Mouse (Mus musculus) embryonic stem cell, embryonic (primary cell): ENCODE data around the gene Aff4.
"Not testable (repeated sequence)": the region's sequence is repeated elsewhere in the genome, so short reads cannot be mapped to it uniquely, and the experiment has no call there.

Source experiments
- CTCF ChIA-PET, 4 experiments: fragments of 300-600 bp in 2 of 4; fragments of 350-600 bp in 2 of 4; sonication (Branson Sonifier 250); formaldehyde crosslinking; loops; one replicate each; lab custom pipeline; 2022; ENCODE audit warnings: inconsistent platforms in 2 of 4; lab: Charles Lee
- POLR2A ChIA-PET, 4 experiments: fragments of 300-600 bp in 2 of 4; fragments of 350-600 bp in 2 of 4; sonication (Branson Sonifier 250); formaldehyde crosslinking; loops; one replicate each; lab custom pipeline; 2022; ENCODE audit warnings: antibody characterized with exemption in 4 of 4, inconsistent platforms in 1 of 4; lab: Charles Lee

The Aff4 gene

GRCm38 (mm10) chr11:53330325-53330724 is 20.3 kb upstream of the Aff4 start:
- ChIA-PET CTCF (interaction anchor here in 1 of 4 experiments (0.5 kb wide), 1 partner anchor 93 kb away, joined by 3 read pairs; no protein-coding TSS in a partner anchor), POLR2A (interaction anchor here in 3 of 4 experiments (0.5 to 4.8 kb wide), 10 partner anchors 11 to 345 kb away, joined by 3 to 70 read pairs (median 6); partner anchors contain the start of gene Hspa4 (in 2 of the 3))

DNA sequence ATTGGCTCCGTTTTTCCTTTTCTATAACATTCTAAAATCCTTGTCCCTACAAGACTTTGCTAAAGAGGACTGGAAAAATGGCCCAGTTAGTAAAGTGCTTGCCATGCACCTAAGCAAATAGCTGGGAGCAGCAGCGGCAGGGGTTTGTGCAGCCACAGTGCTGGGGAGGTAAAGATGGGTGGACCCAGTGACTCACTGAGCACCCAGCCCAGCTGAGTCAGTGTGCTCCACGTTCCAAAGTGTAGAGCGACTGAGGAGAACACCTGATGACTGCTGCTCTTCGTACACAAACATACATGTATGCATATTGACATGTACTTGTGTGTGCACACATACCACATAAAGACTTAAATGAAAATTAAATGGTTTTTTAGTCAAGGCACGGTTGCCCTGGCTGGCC is 19.5 kb upstream of the Aff4 start:
- POLR2A ChIA-PET: interaction anchor here in 3 of 4 experiments (0.5 to 5.9 kb wide), 19 partner anchors 7 to 116 kb away, joined by 3 to 75 read pairs (median 5); partner anchors contain the start of genes Hspa4 (in 2 of the 3) and Zcchc10 (in 1 of the 3)
- CTCF ChIA-PET: interaction anchor here in 1 of 4 experiments (0.9 kb wide), 1 partner anchor 113 kb away, joined by 3 read pairs; no protein-coding TSS in a partner anchor

GRCm38 (mm10) chr11:53332076-53332680 is 18.5 kb upstream of the Aff4 start:
- ChIA-PET POLR2A (interaction anchor here in 3 of 4 experiments (0.5 to 7.0 kb wide), 24 partner anchors 8 to 1090 kb away, joined by 3 to 76 read pairs (median 4); partner anchors contain the start of genes Hspa4 (in 2 of the 3) and Zcchc10 (in 2 of the 3)), CTCF (interaction anchor here in 1 of 4 experiments (0.9 kb wide), 1 partner anchor 112 kb away, joined by 3 read pairs; no protein-coding TSS in a partner anchor)

DNA sequence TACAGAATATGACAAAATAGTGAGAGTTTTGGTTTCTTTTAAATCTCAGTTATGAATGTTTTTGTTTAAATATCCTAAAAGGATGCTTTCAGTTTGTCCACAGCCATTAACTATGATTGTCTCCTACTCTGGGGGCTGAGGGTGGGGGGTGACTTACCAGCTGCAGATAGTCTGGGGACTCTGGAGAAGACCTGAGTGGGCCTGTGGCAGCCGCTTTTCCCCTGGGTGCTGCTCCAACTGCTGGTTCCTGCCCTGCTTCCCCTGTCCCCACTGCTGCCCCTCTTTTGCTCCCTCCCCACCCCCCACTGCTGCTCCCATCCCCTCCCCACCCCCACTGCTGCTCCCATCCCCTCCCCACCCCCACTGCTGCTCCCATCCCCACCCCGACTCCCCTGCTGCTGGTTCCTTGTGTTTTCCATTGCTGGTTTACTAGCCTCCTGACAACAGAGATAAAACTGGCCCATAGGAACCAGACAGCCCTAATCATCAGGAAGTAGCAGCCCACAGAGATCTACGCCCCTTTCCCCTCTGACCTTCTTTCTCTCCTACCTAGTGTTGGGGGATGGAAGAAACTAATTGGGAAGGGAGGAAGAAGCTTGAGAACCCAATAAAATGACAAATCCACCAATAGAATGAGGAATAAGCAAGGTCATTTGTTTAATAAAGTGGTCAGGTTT is 15.0 kb upstream of the Aff4 start:
- ChIA-PET CTCF (interaction anchor here in 3 of 4 experiments (0.7 to 1.2 kb wide), 4 partner anchors 16 to 121 kb away, joined by 3 to 11 read pairs (median 4); partner anchors contain the start of genes Gm10447 (in 1 of the 3) and Shroom1 (in 1 of the 3)), POLR2A (interaction anchor here (0.6 to 7.0 kb wide), 38 partner anchors 9 to 95 kb away, joined by 3 to 92 read pairs (median 4); partner anchors contain the start of genes Gdf9 (in 3 of the 4), Uqcrq (in 3 of the 4), Zcchc10 (in 3 of the 4) and Hspa4 (in 2 of the 4))

DNA sequence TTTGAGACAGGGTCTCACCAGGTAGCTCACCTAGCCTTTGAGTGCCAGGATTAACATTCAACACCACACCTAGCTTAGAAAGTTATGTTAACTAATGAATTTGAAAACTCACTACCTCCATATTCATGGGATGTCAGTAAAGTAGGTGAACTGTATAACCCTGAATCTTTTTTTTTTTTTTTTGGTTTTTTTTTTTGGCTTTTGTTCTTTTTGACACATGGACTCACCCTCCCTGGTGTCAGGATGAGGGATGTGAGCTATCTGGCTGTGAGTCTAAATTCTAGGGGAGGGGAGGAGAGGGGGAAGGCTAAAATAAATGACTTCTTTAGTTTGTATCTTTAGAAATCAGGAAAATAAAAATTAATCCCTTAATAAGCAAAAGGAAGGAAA is 14.5 kb upstream of the Aff4 start:
- POLR2A ChIA-PET: interaction anchor here (0.6 to 7.0 kb wide), 35 partner anchors 8 to 95 kb away, joined by 3 to 92 read pairs (median 4); partner anchors contain the start of genes Gdf9 (in 3 of the 4), Uqcrq (in 3 of the 4), Hspa4 (in 2 of the 4) and Zcchc10 (in 2 of the 4)

GRCm38 (mm10) chr11:53336924-53337323 is 13.7 kb upstream of the Aff4 start:
- ChIA-PET CTCF (interaction anchor here (0.6 to 1.3 kb wide), 9 partner anchors 9 to 1948 kb away, joined by 3 to 5 read pairs (median 3); partner anchors contain the start of gene Zcchc10 (in 1 of the 4)), POLR2A (interaction anchor here (0.6 to 7.0 kb wide), 27 partner anchors 7 to 94 kb away, joined by 3 to 92 read pairs (median 7); partner anchors contain the start of genes Gdf9 (in 2 of the 4), Hspa4 (in 2 of the 4), Uqcrq (in 2 of the 4) and Zcchc10 (in 2 of the 4))

More for the DNA sequence above, 14.5 kb upstream of the Aff4 start:
- CTCF ChIA-PET: interaction anchor here in 3 of 4 experiments (0.6 to 1.2 kb wide), 6 partner anchors 16 to 1948 kb away, joined by 3 to 11 read pairs (median 3); partner anchors contain the start of genes Gm10447 (in 1 of the 3) and Shroom1 (in 1 of the 3)

GRCm38 (mm10) chr11:53337684-53338083 is 12.9 kb upstream of the Aff4 start:
- ChIA-PET CTCF (interaction anchor here (0.6 to 1.3 kb wide), 8 partner anchors 9 to 1531 kb away, joined by 3 to 6 read pairs (median 4); partner anchors contain the start of gene Zcchc10 (in 1 of the 4)), POLR2A (interaction anchor here (0.7 to 7.0 kb wide), 24 partner anchors 9 to 597 kb away, joined by 3 to 92 read pairs (median 5); partner anchors contain the start of genes Gdf9 (in 2 of the 4), Uqcrq (in 2 of the 4), Zcchc10 (in 2 of the 4) and Hspa4 (in 1 of the 4))

DNA sequence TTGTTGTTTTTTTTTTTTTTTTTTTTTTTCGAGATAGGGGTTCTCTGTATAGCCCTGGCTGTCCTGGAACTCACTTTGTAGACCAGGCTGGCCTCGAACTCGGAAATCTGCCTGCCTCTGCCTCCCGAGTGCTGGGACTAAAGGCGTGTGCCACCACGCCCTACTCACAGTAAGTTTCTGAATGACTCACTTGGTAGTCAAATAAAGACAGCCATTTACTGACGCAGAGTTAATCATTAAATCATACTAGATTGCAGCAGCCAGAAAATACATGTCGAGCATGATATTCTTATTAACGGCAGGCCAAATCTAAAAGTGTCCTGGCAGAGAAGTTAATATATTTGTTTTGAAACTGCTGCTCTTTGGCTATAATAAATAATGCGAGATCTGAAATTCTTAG is 9.6 kb upstream of the Aff4 start:
- CTCF ChIA-PET: not testable (repeated sequence)

DNA sequence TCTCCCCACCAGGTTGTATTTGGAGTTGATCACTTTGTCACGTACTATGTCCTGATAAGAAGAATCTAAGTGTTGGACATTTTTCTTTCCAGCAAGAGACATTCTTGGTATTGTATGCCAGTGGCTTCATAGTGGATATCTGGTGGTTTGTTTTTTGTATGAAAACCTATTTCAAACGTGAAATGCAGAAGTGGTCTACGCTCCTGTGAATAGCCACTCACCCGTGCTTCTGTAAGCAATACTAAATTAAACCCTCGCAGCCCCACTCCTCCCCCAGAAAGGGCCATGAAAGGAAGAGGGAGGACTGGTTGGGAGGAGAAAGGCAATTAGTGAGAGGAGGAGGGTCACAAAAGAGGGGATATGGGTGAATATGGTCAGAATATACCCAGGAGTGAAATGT is 7.9 kb upstream of the Aff4 start:
- CTCF ChIA-PET: no interaction called here
- POLR2A ChIA-PET: interaction anchor here in 3 of 4 experiments (0.6 to 3.1 kb wide), 5 partner anchors 8 to 96 kb away, joined by 3 to 24 read pairs (median 3); no protein-coding TSS in a partner anchor

More for the DNA sequence above, 9.6 kb upstream of the Aff4 start:
- POLR2A ChIA-PET: interaction anchor here in 3 of 4 experiments (0.6 to 1.5 kb wide), 6 partner anchors 11 to 60 kb away, joined by 3 to 5 read pairs (median 3); partner anchors contain the start of gene Zcchc10 (in 1 of the 3)

GRCm38 (mm10) chr11:53345328-53345727 is 5.3 kb upstream of the Aff4 start:
- ChIA-PET CTCF (no interaction called here), POLR2A (interaction anchor here in 3 of 4 experiments (0.6 to 3.1 kb wide), 10 partner anchors 9 to 47 kb away, joined by 3 to 24 read pairs (median 6); partner anchors contain the start of genes Hspa4 (in 1 of the 3) and Zcchc10 (in 1 of the 3))

GRCm38 (mm10) chr11:53345738-53346137 is 4.9 kb upstream of the Aff4 start:
- CTCF ChIA-PET: no interaction called here
- POLR2A ChIA-PET: interaction anchor here in 2 of 4 experiments (0.6 to 3.1 kb wide), 5 partner anchors 10 to 45 kb away, joined by 3 to 24 read pairs (median 6); partner anchors contain the start of gene Hspa4 (in 1 of the 2)

- ChIA-PET CTCF (interaction anchor here in 2 of 4 experiments (0.6 kb wide), 2 partner anchors 15 to 59 kb away, joined by 3 read pairs; no protein-coding TSS in a partner anchor), POLR2A (interaction anchor here in 3 of 4 experiments (0.7 to 5.2 kb wide), 31 partner anchors 7 to 80 kb away, joined by 3 to 48 read pairs (median 4); partner anchors contain the start of genes Gdf9 (in 2 of the 3), Hspa4 (in 2 of the 3), Uqcrq (in 2 of the 3) and Zcchc10 (in 1 of the 3))
Observed at GRCm38 (mm10) chr11:53351224-53351942, 750 bp downstream of the Aff4 start.

- ChIA-PET CTCF (interaction anchor here in 3 of 4 experiments (0.6 kb wide), 4 partner anchors 16 to 1181 kb away, joined by 3 to 4 read pairs (median 3); partner anchors contain the start of gene Hspa4 (in 1 of the 3)), POLR2A (interaction anchor here (0.6 to 5.2 kb wide), 38 partner anchors 8 to 161 kb away, joined by 3 to 48 read pairs (median 4); partner anchors contain the start of genes Gdf9 (in 2 of the 4), Hspa4 (in 2 of the 4), Uqcrq (in 2 of the 4) and Zcchc10 (in 1 of the 4))
Observed at GRCm38 (mm10) chr11:53351943-53352590, 1.4 kb downstream of the Aff4 start.

- ChIA-PET CTCF (no interaction called here), POLR2A (interaction anchor here in 2 of 4 experiments (0.9 to 2.7 kb wide), 10 partner anchors 8 to 58 kb away, joined by 3 to 6 read pairs (median 3); partner anchors contain the start of genes Hspa4 (in 1 of the 2) and Zcchc10 (in 1 of the 2))
Observed at GRCm38 (mm10) chr11:53358504-53359155, 8.0 kb downstream of the Aff4 start.

GRCm38 (mm10) chr11:53367032-53367431 is 16.4 kb downstream of the Aff4 start:
- ChIA-PET POLR2A (interaction anchor here in 1 of 4 experiments (0.6 to 3.7 kb wide), 4 partner anchors 9 to 72 kb away, joined by 3 to 26 read pairs (median 7); no protein-coding TSS in a partner anchor), CTCF (interaction anchor here in 1 of 4 experiments (0.5 kb wide), 1 partner anchor 98 kb away, joined by 4 read pairs; no protein-coding TSS in a partner anchor)
